Mouse (Mus musculus): ENCODE data around the gene Rpl34. TPM values are rescaled to one million over a fixed set of nuclear protein-coding genes. Genes with fewer than 3 reads are reported as not detected.

The Rpl34 gene
- polyA plus RNA-seq, 2 experiments from 2014 or later = 1,591 to 2,129 TPM

- no peak for ATAC-seq
Observed at GRCm38 (mm10) chr3:130712891-130713290, 17.3 kb downstream of the Rpl34 start.

- no peak for ATAC-seq
Observed at GRCm38 (mm10) chr3:130710103-130710502, 20.1 kb downstream of the Rpl34 start.

- ATAC-seq = peak; percentile 96
Observed at GRCm38 (mm10) chr3:130708967-130709924, 21.0 kb downstream of the Rpl34 start, which contains the start of gene Ostc. Ostc (minus strand) TSS chr3:130709444.

- ATAC-seq = no peak
Observed at GRCm38 (mm10) chr3:130708529-130708928, 21.7 kb downstream of the Rpl34 start.

- no peak for ATAC-seq
Observed at GRCm38 (mm10) chr3:130702289-130702688, 27.9 kb downstream of the Rpl34 start.

- no peak for ATAC-seq
Observed at GRCm38 (mm10) chr3:130697622-130698021, 32.6 kb downstream of the Rpl34 start.

- ATAC-seq = no peak
Observed at GRCm38 (mm10) chr3:130694705-130695104, 35.5 kb downstream of the Rpl34 start.

- no peak for ATAC-seq
Observed at GRCm38 (mm10) chr3:130694041-130694593, 36.1 kb downstream of the Rpl34 start.

GRCm38 (mm10) chr3:130691596-130692170 lies 38.5 kb downstream of the Rpl34 start:
- ATAC-seq = peak; percentile 56

GRCm38 (mm10) chr3:130690834-130691595 lies 39.2 kb downstream of the Rpl34 start:
- ATAC-seq = peak; percentile 87

GRCm38 (mm10) chr3:130689630-130690029 lies 40.6 kb downstream of the Rpl34 start:
- peak; percentile 12 for ATAC-seq

- no peak for ATAC-seq
Observed at GRCm38 (mm10) chr3:130687051-130687450, 43.1 kb downstream of the Rpl34 start.

GRCm38 (mm10) chr3:130685014-130685366 lies 45.2 kb downstream of the Rpl34 start:
- no peak for ATAC-seq

- no peak for ATAC-seq
Observed at GRCm38 (mm10) chr3:130684276-130685013, 45.8 kb downstream of the Rpl34 start.

- no peak for ATAC-seq
Observed at GRCm38 (mm10) chr3:130683836-130684235, 46.4 kb downstream of the Rpl34 start.

- no peak for ATAC-seq
Observed at GRCm38 (mm10) chr3:130682183-130682582, 48.0 kb downstream of the Rpl34 start.

GRCm38 (mm10) chr3:130681226-130681625 lies 49.0 kb downstream of the Rpl34 start:
- no peak for ATAC-seq

- ATAC-seq = no peak
Observed at GRCm38 (mm10) chr3:130677671-130678460, 52.3 kb downstream of the Rpl34 start.

All from CD4-positive, CD25-positive, alpha-beta regulatory T cell, adult 4 months (primary cell).